Comparison of ENCODE assay signal across 20 mouse cellular contexts in the genomic region with DNA sequence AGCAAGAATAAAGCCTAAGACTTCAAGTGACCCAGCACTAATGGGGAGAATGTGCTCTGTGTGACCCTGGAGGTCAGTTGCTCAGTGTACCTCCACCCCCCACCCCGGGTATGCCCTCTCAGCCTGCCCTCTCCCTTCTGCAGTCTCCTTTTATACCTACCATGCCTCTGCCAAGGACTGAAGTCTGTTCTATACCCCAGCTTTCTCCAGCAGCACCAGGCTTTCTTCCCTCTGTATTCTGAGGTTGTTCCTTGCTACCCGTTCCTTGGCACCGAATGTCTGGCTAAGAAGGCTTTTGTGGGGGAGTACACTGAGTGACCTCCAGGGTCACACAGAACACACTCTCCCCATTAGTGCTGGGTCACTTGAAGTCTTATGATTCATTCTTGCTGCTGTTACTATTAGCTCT. TPM values are rescaled to one million over a fixed set of nuclear protein-coding genes. Genes with fewer than 3 reads are reported as not detected.
DNase-seq lines count a peak whose midpoint lies in the region; ATAC-seq and TF ChIP-seq lines count a peak whose summit lies in the region.
"Had no signal": no experiment of that assay in that cellular context is flagged by ENCODE, and none has a peak within 500 bp of the region (broad histone marks: within the 10 kb centered on the region; RNA-seq: fewer than 3 reads in every experiment).

No protein-coding gene starts in this region.

- TF ChIP-seq POLR2A in kidney, adult 2 months (IDR thresholded peaks at IDR 0.05; ENCODE audit: low read depth, low read length), result no peak

- H3K27ac ChIP-seq in forebrain, embryonic 10.5 days, result 0 out of 2 replicates have a peak overlapping the region, but pooled peaks have one; percentile 35
- H3K27ac ChIP-seq in forebrain, postnatal 0 days (ENCODE audit: low read depth, low read length), result no peak overlapping the region
- peak overlapping the region; percentile 85 for H3K27ac ChIP-seq in kidney, adult 2 months (ENCODE audit: insufficient read depth, low read depth, low read length)
- H3K27ac ChIP-seq: forebrain, embryonic 13.5 days; heart, adult 2 months; layer of hippocampus, adult 2 months; left cerebral cortex, adult 2 months; liver, embryonic 14.5 days had no signal

- DNase-seq in forebrain, embryonic 10.5 days (ENCODE audit: extremely low spot score, low spot score), result peak; percentile 39
- no peak for DNase-seq in forebrain, postnatal 0 days
- peak; percentile 67 for DNase-seq in kidney, adult 2 months
- no peak for DNase-seq in kidney, postnatal 10 days
- peak; percentile 73 for DNase-seq in embryo, embryonic 10 days (ENCODE audit: low spot score)
- DNase-seq in kidney, postnatal 25 days, result peak; percentile 46 to 77
- DNase-seq in cerebellum, postnatal 36 days, result no peak
- no peak for DNase-seq in adipocyte (ENCODE audit: low spot score)
- DNase-seq: cerebellum, adult 11 months; heart, adult 2 months; lung, postnatal 36 days; thymus, adult 2 months had no signal

- no peak overlapping the region for H3K9ac ChIP-seq in forebrain, postnatal 0 days
- H3K9ac ChIP-seq: forebrain, embryonic 13.5 days; liver, embryonic 14.5 days had no signal

- TF ChIP-seq CTCF in forebrain, postnatal 0 days (IDR thresholded peaks at IDR 0.05; ENCODE audit: low read depth), result no peak
- TF ChIP-seq CTCF in kidney, adult 2 months (conservative IDR thresholded peaks at IDR 0.05; ENCODE audit: insufficient read depth, insufficient read length, low read depth, low read length), result no peak

- no peaks in the 10 kb centered on the region for H3K9me3 ChIP-seq in forebrain, embryonic 10.5 days
- H3K9me3 ChIP-seq in forebrain, postnatal 0 days (ENCODE audit: low read length), result no peaks in the 10 kb centered on the region
- H3K9me3 ChIP-seq: forebrain, embryonic 13.5 days had no signal

- 6% methylated on average over 3 of the region's 3 CpGs for WGBS in forebrain, embryonic 10.5 days
- WGBS in forebrain, postnatal 0 days, result 18% methylated on average over 3 of the region's 3 CpGs
- 24% methylated on average over 3 of the region's 3 CpGs for WGBS in kidney, adult 2 months

- peaks cover 37% of the 10 kb centered on the region for H3K4me1 ChIP-seq in forebrain, embryonic 10.5 days
- H3K4me1 ChIP-seq in forebrain, postnatal 0 days (ENCODE audit: insufficient read depth), result no peaks in the 10 kb centered on the region
- peaks cover 20% of the 10 kb centered on the region for H3K4me1 ChIP-seq in kidney, adult 2 months (ENCODE audit: control insufficient read depth, insufficient read depth, low read length)
- H3K4me1 ChIP-seq: forebrain, embryonic 13.5 days had no signal

- no peak overlapping the region for H3K4me2 ChIP-seq in forebrain, postnatal 0 days (ENCODE audit: low read depth)
- H3K4me2 ChIP-seq: forebrain, embryonic 13.5 days had no signal

- H3K4me3 ChIP-seq in forebrain, embryonic 10.5 days, result no peak overlapping the region
- no peak overlapping the region for H3K4me3 ChIP-seq in forebrain, postnatal 0 days (ENCODE audit: low read depth, low read length)
- peak overlapping the region; percentile 43 for H3K4me3 ChIP-seq in kidney, adult 2 months (ENCODE audit: insufficient read depth, low read depth, low read length)
- H3K4me3 ChIP-seq: forebrain, embryonic 13.5 days; heart, adult 2 months; layer of hippocampus, adult 2 months; left cerebral cortex, adult 2 months had no signal

- ATAC-seq in forebrain, postnatal 0 days, result no peak
- ATAC-seq: forebrain, embryonic 13.5 days; midbrain, embryonic 16.5 days had no signal

- H3K27me3 ChIP-seq in forebrain, embryonic 10.5 days (ENCODE audit: poor library complexity, severe bottlenecking), result peaks cover 83% of the 10 kb centered on the region
- no peaks in the 10 kb centered on the region for H3K27me3 ChIP-seq in forebrain, postnatal 0 days (ENCODE audit: insufficient read depth, low read length)
- H3K27me3 ChIP-seq in kidney, adult 2 months (replicated peaks; ENCODE audit: control insufficient read depth, insufficient read depth, low read length), result no peaks in the 10 kb centered on the region

- no peaks in the 10 kb centered on the region for H3K36me3 ChIP-seq in forebrain, embryonic 10.5 days (replicated peaks)
- H3K36me3 ChIP-seq in forebrain, postnatal 0 days (ENCODE audit: insufficient read depth), result no peaks in the 10 kb centered on the region
- H3K36me3 ChIP-seq in kidney, adult 2 months (ENCODE audit: control insufficient read depth, insufficient read depth, low read length), result no peaks in the 10 kb centered on the region

RNA-seq across cellular contexts. Expression of gene Inmt, which starts 0.9 kb away (rescaled TPM):
- 8.3 and 11.8 TPM in 2 replicates for polyA plus RNA-seq in forebrain, embryonic 10.5 days (2016; fragmentation: Nextera tagmentation; extraction: Ambion mirVana)
- not detected in 2 replicates for total RNA-seq in forebrain, postnatal 0 days (2014; rRNA removed)
- 0.13 TPM in 1 of 2 replicates, not detected in the other for polyA plus RNA-seq in forebrain, postnatal 0 days (2015; fragmentation: Nextera tagmentation; extraction: Ambion mirVana)
- 27.0 and 30.3 TPM in 2 replicates for polyA plus RNA-seq in kidney, adult 2 months (2012; rRNA removed)
- polyA plus RNA-seq: forebrain, embryonic 13.5 days; heart, embryonic 16.5 days; midbrain, embryonic 16.5 days; neural tube, embryonic 11.5 days had no signal

RNA-seq across cellular contexts. Expression of gene Mindy4, which starts 29.2 kb away (rescaled TPM):
- 24.8 and 27.4 TPM in 2 replicates for polyA plus RNA-seq in forebrain, embryonic 10.5 days (2016; fragmentation: Nextera tagmentation; extraction: Ambion mirVana)
- 11.9 and 16.8 TPM in 2 replicates for total RNA-seq in forebrain, postnatal 0 days (2014; rRNA removed)
- 9.3 and 12.5 TPM in 2 replicates for polyA plus RNA-seq in forebrain, postnatal 0 days (2015; fragmentation: Nextera tagmentation; extraction: Ambion mirVana)
- 14.3 and 14.6 TPM in 2 replicates for polyA plus RNA-seq in kidney, adult 2 months (2012; rRNA removed)

RNA-seq across cellular contexts. Expression of gene Crhr2, which starts 41.1 kb away (rescaled TPM):
- polyA plus RNA-seq in forebrain, embryonic 10.5 days (2016; fragmentation: Nextera tagmentation; extraction: Ambion mirVana), result 0.31 and 0.38 TPM in 2 replicates
- total RNA-seq in forebrain, postnatal 0 days (2014; rRNA removed), result 1.1 and 1.3 TPM in 2 replicates
- 1.2 and 1.6 TPM in 2 replicates for polyA plus RNA-seq in forebrain, postnatal 0 days (2015; fragmentation: Nextera tagmentation; extraction: Ambion mirVana)
- 0.98 and 1.5 TPM in 2 replicates for polyA plus RNA-seq in kidney, adult 2 months (2012; rRNA removed)
- polyA plus RNA-seq: limb, embryonic 11.5 days had no signal

Comparison
In these comparisons a context has a peak if more than half of its experiments do, and no peak if none do; other contexts are left out.
1. DNase-seq: peak in forebrain, embryonic 10.5 days (single experiment), kidney, adult 2 months (single experiment), embryo, embryonic 10 days (single experiment) and kidney, postnatal 25 days (2 of 2); none in forebrain, postnatal 0 days (single experiment), kidney, postnatal 10 days (single experiment), cerebellum, postnatal 36 days (0 of 2) and adipocyte (single experiment).